8 mouse cellular contexts compared by ENCODE assay signal in genomic region chr6:72390795-72391521, GRCm38 (mm10). TPM values are rescaled to one million over a fixed set of nuclear protein-coding genes. Genes with fewer than 3 reads are reported as not detected.
A peak's percentile ranks its signal among the peaks of the same experiment; 100 is the strongest.
DNase-seq lines count a peak whose midpoint lies in the region; ATAC-seq lines count a peak whose summit lies in the region.

No protein-coding gene starts in this region.

- H3K4me3 ChIP-seq in brown adipose tissue, adult 24 weeks (ENCODE audit: insufficient read depth, low read depth, low read length): peak overlapping the region; percentile 64
- H3K4me3 ChIP-seq in intestine, embryonic 15.5 days (replicated peaks): peak overlapping the region; percentile 60
- peak overlapping the region; percentile 79 for H3K4me3 ChIP-seq in liver, embryonic 15.5 days (replicated peaks)
- no peak overlapping the region for H3K4me3 ChIP-seq in neural tube, embryonic 11.5 days (ENCODE audit: low read depth, low read length)

- peak overlapping the region; percentile 79 for H3K9ac ChIP-seq in intestine, embryonic 15.5 days
- peak overlapping the region; percentile 92 for H3K9ac ChIP-seq in liver, embryonic 15.5 days
- H3K9ac ChIP-seq in neural tube, embryonic 11.5 days (ENCODE audit: low read length): no peak overlapping the region

- WGBS in intestine, embryonic 15.5 days: 13% methylated on average over 12 of the region's 12 CpGs
- WGBS in liver, embryonic 15.5 days (ENCODE audit: insufficient replicate concordance): 4% methylated on average over 12 of the region's 12 CpGs
- WGBS in neural tube, embryonic 11.5 days: 19% methylated on average over 12 of the region's 12 CpGs

- H3K9me3 ChIP-seq in intestine, embryonic 15.5 days: no peaks in the 10 kb centered on the region
- no peaks in the 10 kb centered on the region for H3K9me3 ChIP-seq in liver, embryonic 15.5 days (replicated peaks)
- no peaks in the 10 kb centered on the region for H3K9me3 ChIP-seq in neural tube, embryonic 11.5 days (ENCODE audit: control insufficient read depth, low read length)

- H3K4me2 ChIP-seq in intestine, embryonic 15.5 days (replicated peaks): peak overlapping the region; percentile 74
- H3K4me2 ChIP-seq in liver, embryonic 15.5 days: peak overlapping the region; percentile 84
- H3K4me2 ChIP-seq in neural tube, embryonic 11.5 days (ENCODE audit: low read depth): peak overlapping the region; percentile 43

- peak; percentile 27 for DNase-seq in Muller cell, postnatal 12 days (ENCODE audit: inconsistent ontology term)
- peak; percentile 48 for DNase-seq in gastrocnemius, postnatal 25 days
- peak; percentile 31 for DNase-seq in neural tube, embryonic 11.5 days (ENCODE audit: low spot score)
- no peak for DNase-seq in layer of hippocampus, postnatal 36 days

- no peaks in the 10 kb centered on the region for H3K27me3 ChIP-seq in intestine, embryonic 15.5 days (replicated peaks)
- H3K27me3 ChIP-seq in liver, embryonic 15.5 days: no peaks in the 10 kb centered on the region
- H3K27me3 ChIP-seq in neural tube, embryonic 11.5 days (ENCODE audit: control insufficient read depth, insufficient read depth, low read length): 0 out of 2 replicates have a peak, but pooled peaks cover 5% of the 10 kb centered on the region

- H3K27ac ChIP-seq in brown adipose tissue, adult 24 weeks (replicated peaks; ENCODE audit: low read depth, low read length): peak overlapping the region; percentile 91
- peak overlapping the region; percentile 98 for H3K27ac ChIP-seq in intestine, embryonic 15.5 days
- peak overlapping the region; percentile 100 for H3K27ac ChIP-seq in liver, embryonic 15.5 days (replicated peaks)
- H3K27ac ChIP-seq in neural tube, embryonic 11.5 days (ENCODE audit: low read depth, low read length): no peak overlapping the region

- peak; percentile 60 for ATAC-seq in intestine, embryonic 15.5 days
- ATAC-seq in liver, embryonic 15.5 days (ENCODE audit: insufficient read depth): peak; percentile 59
- ATAC-seq in neural tube, embryonic 11.5 days (ENCODE audit: insufficient read depth, low FRiP score, low TSS enrichment): no peak
- no peak for ATAC-seq in activated CD4-positive, CD25-positive, alpha-beta regulatory T cell, adult 4 months

- H3K4me1 ChIP-seq in brown adipose tissue, adult 24 weeks (ENCODE audit: control insufficient read depth, insufficient read depth, insufficient read length, low read length): peaks cover 6% of the 10 kb centered on the region
- peaks cover 24% of the 10 kb centered on the region for H3K4me1 ChIP-seq in intestine, embryonic 15.5 days (replicated peaks)
- H3K4me1 ChIP-seq in liver, embryonic 15.5 days (replicated peaks): peaks cover 76% of the 10 kb centered on the region
- peaks cover 5% of the 10 kb centered on the region; the same call in 1 of the 2 replicates for H3K4me1 ChIP-seq in neural tube, embryonic 11.5 days (ENCODE audit: control insufficient read depth, insufficient read depth, low read length)

- 0 out of 2 replicates have a peak, but pooled peaks cover 4% of the 10 kb centered on the region for H3K36me3 ChIP-seq in intestine, embryonic 15.5 days
- peaks cover 51% of the 10 kb centered on the region for H3K36me3 ChIP-seq in liver, embryonic 15.5 days (replicated peaks)
- no peaks in the 10 kb centered on the region for H3K36me3 ChIP-seq in neural tube, embryonic 11.5 days (ENCODE audit: control insufficient read depth, insufficient read depth, low read length)

RNA-seq across cellular contexts. Expression of gene Vamp8, which starts 0.5 kb away (rescaled TPM):
- polyA plus RNA-seq in brown adipose tissue, adult 24 weeks (2012; ENCODE audit: insufficient read depth, insufficient read length, missing spikeins): 100 and 121 TPM in 2 replicates
- 10 to 100 TPM; 44.2 to 49.7 TPM for total RNA-seq in gastrocnemius, postnatal 25 days (2021)
- 193 and 229 TPM in 2 replicates for polyA plus RNA-seq in intestine, embryonic 15.5 days (2015; fragmentation: Nextera tagmentation; extraction: Ambion mirVana)
- 239 and 242 TPM in 2 replicates for polyA plus RNA-seq in liver, embryonic 15.5 days (2015; fragmentation: Nextera tagmentation; extraction: Ambion mirVana)
- polyA plus RNA-seq in neural tube, embryonic 11.5 days (2014; fragmentation: Nextera tagmentation; extraction: Ambion mirVana): 38.5 and 45.2 TPM in 2 replicates
- 100 to 1,000 TPM; 382 to 404 TPM for polyA plus RNA-seq in activated CD4-positive, CD25-positive, alpha-beta regulatory T cell, adult 4 months (2017; shearing (Covaris generic))
- total RNA-seq in layer of hippocampus, postnatal 36 days (2021): 10 to 100 TPM; 14.7 to 17.3 TPM

RNA-seq across cellular contexts. Expression of gene Vamp5, which starts 10.7 kb away (rescaled TPM):
- 17.5 and 19.1 TPM in 2 replicates for polyA plus RNA-seq in brown adipose tissue, adult 24 weeks (2012; ENCODE audit: insufficient read depth, insufficient read length, missing spikeins)
- total RNA-seq in gastrocnemius, postnatal 25 days (2021): 10 to 100 TPM; 97.2 to 99.9 TPM
- 19.2 and 19.4 TPM in 2 replicates for polyA plus RNA-seq in intestine, embryonic 15.5 days (2015; fragmentation: Nextera tagmentation; extraction: Ambion mirVana)
- polyA plus RNA-seq in liver, embryonic 15.5 days (2015; fragmentation: Nextera tagmentation; extraction: Ambion mirVana): 66.2 and 67.1 TPM in 2 replicates
- 13.4 and 16.3 TPM in 2 replicates for polyA plus RNA-seq in neural tube, embryonic 11.5 days (2014; fragmentation: Nextera tagmentation; extraction: Ambion mirVana)
- polyA plus RNA-seq in activated CD4-positive, CD25-positive, alpha-beta regulatory T cell, adult 4 months (2017; shearing (Covaris generic)): 10 to 100 TPM; 62.3 to 81.8 TPM
- total RNA-seq in layer of hippocampus, postnatal 36 days (2021): 1 to 10 TPM; 4.4 to 5.3 TPM

RNA-seq across cellular contexts. Expression of gene Ggcx, which starts 23.1 kb away (rescaled TPM):
- polyA plus RNA-seq in brown adipose tissue, adult 24 weeks (2012; ENCODE audit: insufficient read depth, insufficient read length, missing spikeins): 17.3 and 19.4 TPM in 2 replicates
- 10 to 100 TPM; 12.3 to 16.4 TPM for total RNA-seq in gastrocnemius, postnatal 25 days (2021)
- 23.8 and 23.9 TPM in 2 replicates for polyA plus RNA-seq in intestine, embryonic 15.5 days (2015; fragmentation: Nextera tagmentation; extraction: Ambion mirVana)
- polyA plus RNA-seq in liver, embryonic 15.5 days (2015; fragmentation: Nextera tagmentation; extraction: Ambion mirVana): 27.5 and 29.8 TPM in 2 replicates
- 11.2 and 14.7 TPM in 2 replicates for polyA plus RNA-seq in neural tube, embryonic 11.5 days (2014; fragmentation: Nextera tagmentation; extraction: Ambion mirVana)
- polyA plus RNA-seq in activated CD4-positive, CD25-positive, alpha-beta regulatory T cell, adult 4 months (2017; shearing (Covaris generic)): 1 to 10 TPM; 8.0 to 8.1 TPM
- total RNA-seq in layer of hippocampus, postnatal 36 days (2021): 10 to 100 TPM; 22.6 to 24.0 TPM

RNA-seq across cellular contexts. Expression of gene Rnf181, which starts 24.2 kb away (rescaled TPM):
- 87.8 and 96.4 TPM in 2 replicates for polyA plus RNA-seq in brown adipose tissue, adult 24 weeks (2012; ENCODE audit: insufficient read depth, insufficient read length, missing spikeins)
- 10 to 100 TPM; 23.8 to 28.8 TPM for total RNA-seq in gastrocnemius, postnatal 25 days (2021)
- 122 and 133 TPM in 2 replicates for polyA plus RNA-seq in intestine, embryonic 15.5 days (2015; fragmentation: Nextera tagmentation; extraction: Ambion mirVana)
- 82.5 and 88.5 TPM in 2 replicates for polyA plus RNA-seq in liver, embryonic 15.5 days (2015; fragmentation: Nextera tagmentation; extraction: Ambion mirVana)
- 106 and 114 TPM in 2 replicates for polyA plus RNA-seq in neural tube, embryonic 11.5 days (2014; fragmentation: Nextera tagmentation; extraction: Ambion mirVana)
- polyA plus RNA-seq in activated CD4-positive, CD25-positive, alpha-beta regulatory T cell, adult 4 months (2017; shearing (Covaris generic)): 100 to 1,000 TPM; 110 TPM
- total RNA-seq in layer of hippocampus, postnatal 36 days (2021): 10 to 100 TPM; 77.6 to 85.2 TPM

RNA-seq across cellular contexts. Expression of gene Tmem150a, which starts 35.7 kb away (rescaled TPM):
- polyA plus RNA-seq in brown adipose tissue, adult 24 weeks (2012; ENCODE audit: insufficient read depth, insufficient read length, missing spikeins): 8.6 and 10.6 TPM in 2 replicates
- 10 to 100 TPM; 14.8 to 17.3 TPM for total RNA-seq in gastrocnemius, postnatal 25 days (2021)
- 11.3 and 14.4 TPM in 2 replicates for polyA plus RNA-seq in intestine, embryonic 15.5 days (2015; fragmentation: Nextera tagmentation; extraction: Ambion mirVana)
- polyA plus RNA-seq in liver, embryonic 15.5 days (2015; fragmentation: Nextera tagmentation; extraction: Ambion mirVana): 52.0 and 62.6 TPM in 2 replicates
- 9.3 and 12.4 TPM in 2 replicates for polyA plus RNA-seq in neural tube, embryonic 11.5 days (2014; fragmentation: Nextera tagmentation; extraction: Ambion mirVana)
- under 1 TPM in 1 of 2 experiments, not detected in 1; 0.45 TPM for polyA plus RNA-seq in activated CD4-positive, CD25-positive, alpha-beta regulatory T cell, adult 4 months (2017; shearing (Covaris generic))
- total RNA-seq in layer of hippocampus, postnatal 36 days (2021): 10 to 100 TPM in 1 of 2 experiments, 1 to 10 TPM in 1; 8.1 to 10.5 TPM

Comparison
In these comparisons a context has a peak if more than half of its experiments do, and no peak if none do; other contexts are left out.
1. DNase-seq: peak in Muller cell, postnatal 12 days (single experiment), gastrocnemius, postnatal 25 days (single experiment) and neural tube, embryonic 11.5 days (single experiment); none in layer of hippocampus, postnatal 36 days (0 of 2).
2. ATAC-seq: peak in intestine, embryonic 15.5 days (single experiment) and liver, embryonic 15.5 days (single experiment); none in neural tube, embryonic 11.5 days (single experiment) and activated CD4-positive, CD25-positive, alpha-beta regulatory T cell, adult 4 months (single experiment).
3. Peak in every context shown above with its lines, with median percentiles within 50 percentile points of each other: H3K4me2 ChIP-seq.